Mouse (Mus musculus) heart, embryonic 16.5 days (tissue): ENCODE measurements at regions not wholly inside any gene's neighbourhood (a gene's known extent, or its start where the extent isn't known, plus 50 kb on each side); places are given as distances from the start of the nearest gene placed in this dataset.

Experiments
- ATAC-seq: fragments of 200-750 bp; cut with Nextera tagmentation; replicated peaks from 2 replicates; pipeline ENCODE4 v1.8.0; 2017; ENCODE audit warnings: moderate number of reproducible peaks; ENCODE audit not compliant: insufficient read depth, low FRiP score; ENCODE audit errors: extremely low read depth
- H3K27ac ChIP-seq: fragments of 300-500 bp; sonication (generic); 2 replicates; pipeline ENCODE4 v1.5.1; 2014; ENCODE audit warnings: mild to moderate bottlenecking, low read length, control low read depth, moderate library complexity
- H3K27me3 ChIP-seq: fragments of 300-500 bp; sonication (generic); 2 replicates; pipeline ENCODE4 v1.6.1; 2014; ENCODE audit warnings: low read length, mixed read lengths; ENCODE audit not compliant: control insufficient read depth, insufficient read depth
- H3K36me3 ChIP-seq: fragments of 300-500 bp; sonication (generic); 2 replicates; pipeline ENCODE4 v1.6.1; 2014; ENCODE audit not compliant: control insufficient read depth, insufficient read depth
- H3K4me1 ChIP-seq: fragments of 300-500 bp; sonication (generic); 2 replicates; pipeline ENCODE4 v1.6.1; 2014; ENCODE audit warnings: low read length, mixed read lengths; ENCODE audit not compliant: control insufficient read depth, insufficient read depth
- H3K4me2 ChIP-seq: fragments of 300-500 bp; sonication (generic); 2 replicates; pipeline ENCODE4 v1.6.1; 2014; ENCODE audit warnings: low read depth, mild to moderate bottlenecking, control low read depth, low read length
- H3K4me3 ChIP-seq: fragments of 300-500 bp; sonication (generic); 2 replicates; pipeline ENCODE4 v1.5.1; 2014; ENCODE audit warnings: mild to moderate bottlenecking, control low read depth, low read length
- H3K9ac ChIP-seq: fragments of 300-500 bp; sonication (generic); 2 replicates; pipeline ENCODE4 v1.6.1; 2014; ENCODE audit warnings: low read length, control low read depth
- H3K9me3 ChIP-seq: fragments of 300-500 bp; sonication (generic); replicated peaks from 2 replicates; pipeline ENCODE4 v1.6.1; 2016; ENCODE audit warnings: low read length; ENCODE audit not compliant: control insufficient read depth
- WGBS: fragments of 180-500 bp; shearing (Covaris S2); extraction: QIAGEN DNeasy Blood & Tissue Kit; methylation state at CpG from one replicate; pipeline ENCODE4 v1.1.7; 2014; 5-methylcytosine and 5-hydroxymethylcytosine counted together

- H3K4me3 ChIP-seq = no peak overlapping the region
- H3K9me3 ChIP-seq = no peaks in the 10 kb centered on the region
- H3K27ac ChIP-seq = no peak overlapping the region
- peaks cover 8% of the 10 kb centered on the region for H3K27me3 ChIP-seq
- H3K9ac ChIP-seq = no peak overlapping the region
- ATAC-seq = no peak
- WGBS = 64% methylated on average over 5 of the region's 5 CpGs
- H3K4me1 ChIP-seq = no peaks in the 10 kb centered on the region
- H3K4me2 ChIP-seq = no peak overlapping the region
- H3K36me3 ChIP-seq = no peaks in the 10 kb centered on the region
Measured at GRCm38 (mm10) chr9:61129186-61129585, 243.0 kb upstream of the Tle3 start.

GRCm38 (mm10) chr9:61130877-61131276 is 241.3 kb upstream of the Tle3 start:
- H3K4me3 ChIP-seq = no peak overlapping the region
- H3K9ac ChIP-seq = no peak overlapping the region
- 74% methylated on average over 4 of the region's 4 CpGs for WGBS
- no peak overlapping the region for H3K27ac ChIP-seq
- H3K27me3 ChIP-seq = peaks cover 8% of the 10 kb centered on the region; the same call in 1 of the 2 replicates
- H3K4me2 ChIP-seq = no peak overlapping the region
- ATAC-seq = no peak
- H3K36me3 ChIP-seq = no peaks in the 10 kb centered on the region
- H3K9me3 ChIP-seq = no peaks in the 10 kb centered on the region
- H3K4me1 ChIP-seq = peaks cover 3% of the 10 kb centered on the region; the same call in 1 of the 2 replicates

DNA sequence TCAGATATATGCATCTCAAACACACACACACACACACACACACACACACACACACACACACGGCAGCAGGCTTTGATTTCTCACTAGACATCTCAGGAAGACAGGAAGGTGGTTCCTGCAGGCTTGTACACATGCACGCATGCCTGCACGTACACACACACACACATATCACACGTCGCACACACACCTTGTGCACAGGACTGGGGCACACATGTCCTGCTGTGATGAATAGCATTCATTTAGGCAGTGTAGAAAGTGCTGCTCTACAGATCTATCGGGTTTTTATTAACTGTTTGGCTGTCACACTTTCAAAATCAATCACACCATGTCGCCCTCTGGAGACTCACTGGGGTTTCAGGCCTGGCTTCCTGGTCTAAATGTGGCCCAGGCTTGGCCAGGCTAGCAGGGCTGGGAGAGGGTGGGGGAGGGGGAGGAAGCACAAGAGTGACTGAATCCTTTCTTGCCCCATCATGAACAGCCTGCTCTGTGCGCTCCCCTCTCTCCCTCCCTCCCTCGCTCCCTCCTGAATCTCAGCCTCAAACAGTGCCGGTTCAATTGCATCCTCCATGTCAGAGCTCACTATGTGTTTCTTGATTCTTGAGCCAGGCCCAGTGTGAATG is 236.8 kb upstream of the Tle3 start:
- no peaks in the 10 kb centered on the region for H3K36me3 ChIP-seq
- no peak overlapping the region for H3K4me3 ChIP-seq
- peaks cover 3% of the 10 kb centered on the region; the same call in 1 of the 2 replicates for H3K4me1 ChIP-seq
- H3K9ac ChIP-seq = no peak overlapping the region
- no peak overlapping the region for H3K27ac ChIP-seq
- ATAC-seq = no peak
- H3K4me2 ChIP-seq = no peak overlapping the region
- H3K27me3 ChIP-seq = peaks cover 10% of the 10 kb centered on the region
- 63% methylated on average over 10 of the region's 10 CpGs for WGBS
- H3K9me3 ChIP-seq = no peaks in the 10 kb centered on the region

- H3K27me3 ChIP-seq = peaks cover 7% of the 10 kb centered on the region
- H3K27ac ChIP-seq = no peak overlapping the region
- no peak for ATAC-seq
- no peaks in the 10 kb centered on the region for H3K36me3 ChIP-seq
- H3K9ac ChIP-seq = no peak overlapping the region
- 66% methylated on average over 3 of the region's 3 CpGs for WGBS
- H3K4me1 ChIP-seq = peaks cover 3% of the 10 kb centered on the region; the same call in 1 of the 2 replicates
- H3K9me3 ChIP-seq = no peaks in the 10 kb centered on the region
- no peak overlapping the region for H3K4me3 ChIP-seq
- no peak overlapping the region for H3K4me2 ChIP-seq
Measured at GRCm38 (mm10) chr9:61135917-61136316, 236.2 kb upstream of the Tle3 start.

- ATAC-seq = no peak; the same call in 1 of the 2 replicates
Measured at GRCm38 (mm10) chr9:61138741-61139368, 233.3 kb upstream of the Tle3 start.

DNA sequence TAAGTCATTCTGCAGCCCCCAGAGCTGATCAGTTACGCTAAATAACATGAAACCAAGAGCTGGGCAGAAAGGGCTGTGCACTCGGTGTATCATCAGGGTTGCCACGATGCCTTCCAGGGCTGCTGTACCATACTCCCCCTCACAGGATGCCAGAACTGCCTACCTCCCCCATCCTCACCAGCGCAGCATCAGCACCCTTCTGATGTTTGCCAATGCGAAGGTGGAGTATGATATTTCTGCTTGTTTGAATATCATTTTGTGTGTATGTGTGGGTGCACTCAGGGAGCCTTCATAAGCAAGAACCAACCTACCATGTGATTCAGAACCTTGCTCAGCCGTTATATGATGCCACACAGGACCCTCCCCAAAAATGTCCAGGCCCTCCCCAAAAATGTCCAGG is 229.1 kb upstream of the Tle3 start:
- Histone ChIP-seq H3K9ac (no peak overlapping the region), H3K4me3 (no peak overlapping the region), H3K27ac (no peak overlapping the region), H3K9me3 (no peaks in the 10 kb centered on the region), H3K4me1 (no peaks in the 10 kb centered on the region), H3K4me2 (no peak overlapping the region), H3K27me3 (peaks cover 2% of the 10 kb centered on the region; the same call in 1 of the 2 replicates), H3K36me3 (no peaks in the 10 kb centered on the region)
- WGBS = 86% methylated on average over 6 of the region's 6 CpGs
- no peak for ATAC-seq

More at GRCm38 (mm10) chr9:61138741-61139368, 233.3 kb upstream of the Tle3 start:
- 69% methylated on average over 11 of the region's 11 CpGs for WGBS
- H3K9me3 ChIP-seq = no peaks in the 10 kb centered on the region
- peaks cover 3% of the 10 kb centered on the region; the same call in 1 of the 2 replicates for H3K4me1 ChIP-seq
- no peak overlapping the region for H3K27ac ChIP-seq
- H3K4me2 ChIP-seq = no peak overlapping the region
- H3K36me3 ChIP-seq = no peaks in the 10 kb centered on the region
- H3K27me3 ChIP-seq = peaks cover 3% of the 10 kb centered on the region
- no peak overlapping the region for H3K9ac ChIP-seq
- no peak overlapping the region for H3K4me3 ChIP-seq

DNA sequence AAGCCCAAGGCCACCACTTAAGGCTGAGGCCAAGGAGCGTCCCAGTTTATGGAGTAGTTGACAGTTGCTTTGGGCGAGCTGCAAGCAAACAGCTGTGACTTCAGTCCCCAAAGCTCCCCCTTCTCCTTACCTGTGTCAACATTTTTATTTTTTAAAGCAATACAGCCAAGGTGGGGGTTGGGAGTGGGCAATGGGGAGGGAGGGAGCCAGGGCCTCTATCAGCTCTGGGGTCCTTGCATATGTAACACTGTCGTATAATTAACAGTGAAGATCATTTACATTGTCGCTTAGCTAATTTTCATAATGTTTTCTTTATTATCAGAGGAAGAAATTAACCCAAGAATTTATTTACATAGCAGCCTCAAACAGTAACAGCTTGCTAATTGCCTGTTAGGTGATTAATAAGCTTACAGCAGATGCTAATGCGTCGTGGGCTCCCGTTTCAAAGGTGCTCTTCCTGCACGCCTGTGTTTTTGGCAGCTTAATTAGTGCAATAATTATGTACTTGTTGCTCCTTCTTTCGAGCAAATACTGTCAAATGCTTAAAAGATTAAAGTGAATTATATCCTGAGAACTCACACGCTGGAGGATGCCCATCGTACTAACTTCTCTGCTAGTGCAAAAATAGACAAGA is 227.4 kb upstream of the Tle3 start:
- Histone ChIP-seq H3K9ac (no peak overlapping the region), H3K36me3 (no peaks in the 10 kb centered on the region), H3K4me3 (no peak overlapping the region), H3K4me2 (no peak overlapping the region), H3K9me3 (no peaks in the 10 kb centered on the region), H3K27me3 (peaks cover 2% of the 10 kb centered on the region; the same call in 1 of the 2 replicates), H3K27ac (no peak overlapping the region), H3K4me1 (no peaks in the 10 kb centered on the region)
- 72% methylated on average over 11 of the region's 11 CpGs for WGBS
- no peak for ATAC-seq

DNA sequence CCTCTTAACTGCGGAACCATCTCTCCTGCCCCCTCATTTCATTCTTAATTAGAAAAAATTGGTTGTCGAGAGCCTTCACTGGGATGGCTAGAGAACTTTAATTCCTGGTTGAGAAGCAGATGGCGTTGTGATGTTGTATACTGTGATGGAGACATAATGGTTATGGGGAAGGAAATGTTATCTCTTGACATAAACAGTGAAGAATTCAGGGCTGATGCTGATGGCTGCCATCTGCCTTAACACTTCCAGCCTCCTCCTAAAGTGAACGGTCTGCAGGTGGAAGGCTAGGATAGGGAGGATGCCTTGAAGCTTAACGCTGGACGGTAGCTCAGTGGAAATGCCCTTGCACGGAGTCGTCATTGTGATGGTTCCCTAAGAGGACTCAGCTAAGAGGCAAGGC is 226.4 kb upstream of the Tle3 start:
- no peak overlapping the region for H3K4me3 ChIP-seq
- H3K36me3 ChIP-seq = no peaks in the 10 kb centered on the region
- no peak overlapping the region for H3K27ac ChIP-seq
- ATAC-seq = no peak
- H3K9me3 ChIP-seq = no peaks in the 10 kb centered on the region
- H3K4me2 ChIP-seq = no peak overlapping the region
- WGBS = 73% methylated on average over 8 of the region's 8 CpGs
- H3K4me1 ChIP-seq = no peaks in the 10 kb centered on the region
- H3K9ac ChIP-seq = no peak overlapping the region
- H3K27me3 ChIP-seq = peaks cover 2% of the 10 kb centered on the region; the same call in 1 of the 2 replicates

GRCm38 (mm10) chr9:61151201-61151600 is 221.0 kb upstream of the Tle3 start:
- Histone ChIP-seq H3K27me3 (0 out of 2 replicates have a peak, but pooled peaks cover 2% of the 10 kb centered on the region), H3K9ac (no peak overlapping the region), H3K27ac (no peak overlapping the region), H3K4me2 (no peak overlapping the region), H3K36me3 (no peaks in the 10 kb centered on the region), H3K9me3 (0 out of 2 replicates have a peak, but pooled peaks cover 4% of the 10 kb centered on the region), H3K4me3 (no peak overlapping the region), H3K4me1 (no peaks in the 10 kb centered on the region)
- ATAC-seq = no peak
- WGBS = 74% methylated on average over 4 of the region's 4 CpGs
